Mouse (Mus musculus): ENCODE results near the gene Podxl2. TPM values are rescaled to one million over a fixed set of nuclear protein-coding genes. Genes with fewer than 3 reads are reported as not detected.

Gene Podxl2
- not detected in 4 replicates for total RNA-seq (2023; ENCODE audit: inconsistent age)

GRCm38 (mm10) chr6:88874868-88875508 is at the start of gene Podxl2:
Gene Podxl2, minus strand, starts transcription at chr6:88875044.

GRCm38 (mm10) chr6:88901947-88902820 is 27.3 kb upstream of the Podxl2 start, which contains the start of gene Tpra1:
Gene Tpra1, plus strand, starts transcription at chr6:88902251.

GRCm38 (mm10) chr6:88898534-88899048 is 23.7 kb upstream of the Podxl2 start, which contains the start of gene Mcm2:
Gene Mcm2, minus strand, starts transcription at chr6:88898780.

GRCm38 (mm10) chr6:88841781-88842689 is 32.8 kb downstream of the Podxl2 start, which contains the start of gene Abtb1:
Gene Abtb1, minus strand, starts transcription at chr6:88841984.

Other genes starting within 250 kb of the Podxl2 start
- gene Kbtbd12, start 237.1 kb downstream of the Podxl2 start, total RNA-seq (2023; ENCODE audit: inconsistent age), result not detected in 4 replicates
- gene Mgll, start 150.6 kb downstream of the Podxl2 start, total RNA-seq (2023; ENCODE audit: inconsistent age), result 1.2 to 2.9 TPM (median 1.9 TPM) in 4 replicates
- gene Abtb1, start 33.1 kb downstream of the Podxl2 start, total RNA-seq (2023; ENCODE audit: inconsistent age), result 34.3 to 46.8 TPM (median 39.0 TPM) in 4 replicates
- 62.2 to 70.4 TPM (median 64.3 TPM) in 4 replicates for gene Mcm2, start 23.7 kb upstream of the Podxl2 start, total RNA-seq (2023; ENCODE audit: inconsistent age)
- gene Tpra1, start 27.2 kb upstream of the Podxl2 start, total RNA-seq (2023; ENCODE audit: inconsistent age), result 66.5 to 83.4 TPM (median 76.1 TPM) in 4 replicates

All from B cell, adult (primary cell).